8 mouse cellular contexts compared by ENCODE assay signal in genomic region chr2:121450093-121450492, GRCm38 (mm10). TPM values are rescaled to one million over a fixed set of nuclear protein-coding genes. Genes with fewer than 3 reads are reported as not detected.
DNase-seq lines count a peak whose midpoint lies in the region; ATAC-seq and TF ChIP-seq lines count a peak whose summit lies in the region.

No protein-coding gene starts in this region.

- H3ac ChIP-seq in myocyte (ENCODE audit: control insufficient read depth, insufficient read length) = peak overlapping the region; percentile 92

- peaks cover 37% of the 10 kb centered on the region for H3K36me3 ChIP-seq in erythroblast, embryonic 14.5 days (ENCODE audit: control insufficient read depth)
- peaks cover 25% of the 10 kb centered on the region for H3K36me3 ChIP-seq in heart, embryonic 15.5 days
- peaks cover 36% of the 10 kb centered on the region for H3K36me3 ChIP-seq in liver, embryonic 12.5 days
- H3K36me3 ChIP-seq in myocyte (ENCODE audit: control insufficient read depth, insufficient read depth) = peaks cover 18% of the 10 kb centered on the region

- peaks cover 33% of the 10 kb centered on the region for H3K79me2 ChIP-seq in myocyte (ENCODE audit: control insufficient read depth, insufficient read depth)

- TF ChIP-seq CTCF in brain, embryonic 14.5 days (IDR thresholded peaks at IDR 0.05; ENCODE audit: borderline replicate concordance, extremely low read depth, insufficient read depth, insufficient read length) = no peak

- H3K9ac ChIP-seq in heart, embryonic 15.5 days = peak overlapping the region; percentile 100
- H3K9ac ChIP-seq in liver, embryonic 12.5 days = peak overlapping the region; percentile 99

- H3K4me2 ChIP-seq in heart, embryonic 15.5 days = peak overlapping the region; percentile 79
- H3K4me2 ChIP-seq in liver, embryonic 12.5 days = peak overlapping the region; percentile 93
- peak overlapping the region; percentile 75 for H3K4me2 ChIP-seq in myocyte (ENCODE audit: low read depth)

- H3K4me3 ChIP-seq in erythroblast, embryonic 14.5 days (replicated peaks) = peak overlapping the region; percentile 87
- H3K4me3 ChIP-seq in heart, embryonic 15.5 days = peak overlapping the region; percentile 99
- H3K4me3 ChIP-seq in liver, embryonic 12.5 days = peak overlapping the region; percentile 98
- peak overlapping the region; percentile 57 for H3K4me3 ChIP-seq in myocyte

- 0% methylated on average over 7 of the region's 7 CpGs for WGBS in heart, embryonic 15.5 days
- 0% methylated on average over 7 of the region's 7 CpGs for WGBS in liver, embryonic 12.5 days (ENCODE audit: insufficient replicate concordance)

- H3K27ac ChIP-seq in heart, embryonic 15.5 days = peak overlapping the region; percentile 98
- peak overlapping the region; percentile 88 for H3K27ac ChIP-seq in liver, embryonic 12.5 days

- no peaks in the 10 kb centered on the region for H3K27me3 ChIP-seq in erythroblast, embryonic 14.5 days (ENCODE audit: control insufficient read depth)
- no peaks in the 10 kb centered on the region for H3K27me3 ChIP-seq in heart, embryonic 15.5 days
- H3K27me3 ChIP-seq in liver, embryonic 12.5 days (replicated peaks) = no peaks in the 10 kb centered on the region
- no peaks in the 10 kb centered on the region for H3K27me3 ChIP-seq in myocyte (ENCODE audit: control insufficient read depth, insufficient read depth, insufficient read length)

- no peak for TF ChIP-seq POLR2A in brain, embryonic 14.5 days (IDR thresholded peaks at IDR 0.05; ENCODE audit: borderline replicate concordance, extremely low read depth, insufficient read depth, insufficient read length, poor library complexity, severe bottlenecking)
- no peak for TF ChIP-seq POLR2A in myocyte (IDR thresholded peaks at IDR 0.05; ENCODE audit: insufficient read length, low read depth)

- no peak; the same call in 1 of the 2 replicates for ATAC-seq in erythroblast, adult 5-6 weeks (replicated peaks; ENCODE audit: low FRiP score, poor library complexity, severe bottlenecking)
- ATAC-seq in heart, embryonic 15.5 days (replicated peaks; ENCODE audit: insufficient number of reproducible peaks, insufficient read depth, low FRiP score, low read depth) = no peak
- ATAC-seq in liver, embryonic 12.5 days = no peak

- no peaks in the 10 kb centered on the region for H3K9me3 ChIP-seq in erythroblast, embryonic 14.5 days (ENCODE audit: control insufficient read depth, low read length)
- no peaks in the 10 kb centered on the region for H3K9me3 ChIP-seq in heart, embryonic 15.5 days (replicated peaks)
- no peaks in the 10 kb centered on the region for H3K9me3 ChIP-seq in liver, embryonic 12.5 days (replicated peaks)

- DNase-seq in brain, embryonic 14.5 days (ENCODE audit: low read depth) = peak; percentile 4
- DNase-seq in cerebellum, adult 18-20 months = no peak
- DNase-seq in gastrocnemius, postnatal 4 days (ENCODE audit: low spot score in 2 of 2) = no peak

- peaks cover 40% of the 10 kb centered on the region for H3K4me1 ChIP-seq in erythroblast, embryonic 14.5 days (ENCODE audit: control insufficient read depth)
- H3K4me1 ChIP-seq in heart, embryonic 15.5 days (replicated peaks) = peaks cover 38% of the 10 kb centered on the region
- peaks cover 41% of the 10 kb centered on the region for H3K4me1 ChIP-seq in liver, embryonic 12.5 days

TF ChIP-seq in myocyte, 11 proteins besides CTCF, POLR2A, EP300 and RAD21:
- TF ChIP-seq MYOD1 (IDR thresholded peaks at IDR 0.05; ENCODE audit: control insufficient read depth in 1 of 3, insufficient read length in 2 of 3, low read depth in 2 of 3) = no peak
- TF ChIP-seq SRF (IDR thresholded peaks at IDR 0.05; ENCODE audit: control insufficient read depth, insufficient read length, low read depth) = no peak
- TF ChIP-seq CEBPB (IDR thresholded peaks at IDR 0.05; ENCODE audit: insufficient read depth, poor library complexity, severe bottlenecking) = no peak
- TF ChIP-seq TCF3 (IDR thresholded peaks at IDR 0.05; ENCODE audit: insufficient read length, low read depth) = no peak
- no peak for TF ChIP-seq E2F4 (IDR thresholded peaks at IDR 0.05; ENCODE audit: insufficient read depth)
- TF ChIP-seq USF1 (IDR thresholded peaks at IDR 0.05; ENCODE audit: low read depth) = no peak
- no peak for TF ChIP-seq TCF12 (IDR thresholded peaks at IDR 0.05; ENCODE audit: insufficient read depth, poor library complexity, severe bottlenecking)

RNA-seq across cellular contexts. Expression of gene Serf2, which starts 1.1 kb away (rescaled TPM):
- polyA plus RNA-seq in erythroblast, embryonic 14.5 days (2012) = 65.1 and 75.3 TPM in 2 replicates
- 50.9 and 58.1 TPM in 2 replicates for total RNA-seq in erythroblast, adult 5-6 weeks (2015; ENCODE audit: low replicate concordance)
- total RNA-seq in erythroblast, adult 5-6 weeks (2017; ENCODE audit: low replicate concordance) = 40.6 and 55.3 TPM in 2 replicates
- polyA plus RNA-seq in brain, embryonic 14.5 days (2012; rRNA removed) = 296 and 465 TPM in 2 replicates
- polyA plus RNA-seq in heart, embryonic 15.5 days (2015; fragmentation: Nextera tagmentation; extraction: Ambion mirVana) = 466 and 549 TPM in 2 replicates
- 321 and 334 TPM in 2 replicates for polyA plus RNA-seq in liver, embryonic 12.5 days (2016; fragmentation: Nextera tagmentation; extraction: Ambion mirVana)
- polyA plus RNA-seq in myocyte (2012; fragmentation: generic; extraction: Trizol) = 891 TPM
- total RNA-seq in gastrocnemius, postnatal 4 days (2021) = 100 to 1,000 TPM; 381 to 422 TPM

RNA-seq across cellular contexts. Expression of gene Hypk, which starts 3.0 kb away (rescaled TPM):
- polyA plus RNA-seq in erythroblast, embryonic 14.5 days (2012) = 0.17 and 0.52 TPM in 2 replicates
- 27.7 and 28.2 TPM in 2 replicates for total RNA-seq in erythroblast, adult 5-6 weeks (2015; ENCODE audit: low replicate concordance)
- 22.3 and 31.5 TPM in 2 replicates for total RNA-seq in erythroblast, adult 5-6 weeks (2017; ENCODE audit: low replicate concordance)
- polyA plus RNA-seq in brain, embryonic 14.5 days (2012; rRNA removed) = 31.6 and 32.1 TPM in 2 replicates
- polyA plus RNA-seq in heart, embryonic 15.5 days (2015; fragmentation: Nextera tagmentation; extraction: Ambion mirVana) = 85.3 and 101 TPM in 2 replicates
- polyA plus RNA-seq in liver, embryonic 12.5 days (2016; fragmentation: Nextera tagmentation; extraction: Ambion mirVana) = 111 and 127 TPM in 2 replicates
- polyA plus RNA-seq in myocyte (2012; fragmentation: generic; extraction: Trizol) = 26.4 TPM
- 10 to 100 TPM; 31.9 to 40.1 TPM for total RNA-seq in gastrocnemius, postnatal 4 days (2021)

RNA-seq across cellular contexts. Expression of gene Ell3, which starts 6.0 kb away (rescaled TPM):
- polyA plus RNA-seq in erythroblast, embryonic 14.5 days (2012) = not detected in 2 replicates
- not detected in 2 replicates for total RNA-seq in erythroblast, adult 5-6 weeks (2015; ENCODE audit: low replicate concordance)
- not detected in 2 replicates for total RNA-seq in erythroblast, adult 5-6 weeks (2017; ENCODE audit: low replicate concordance)
- 0.25 and 0.26 TPM in 2 replicates for polyA plus RNA-seq in brain, embryonic 14.5 days (2012; rRNA removed)
- 1.00 and 1.6 TPM in 2 replicates for polyA plus RNA-seq in heart, embryonic 15.5 days (2015; fragmentation: Nextera tagmentation; extraction: Ambion mirVana)
- 1.4 and 1.6 TPM in 2 replicates for polyA plus RNA-seq in liver, embryonic 12.5 days (2016; fragmentation: Nextera tagmentation; extraction: Ambion mirVana)
- polyA plus RNA-seq in myocyte (2012; fragmentation: generic; extraction: Trizol) = 0.05 TPM
- under 1 TPM in 1 of 2 experiments, not detected in 1; 0.16 TPM for total RNA-seq in gastrocnemius, postnatal 4 days (2021)

RNA-seq across cellular contexts. Expression of gene Serinc4, which starts 6.5 kb away (rescaled TPM):
- 0.04 TPM in 1 of 2 replicates, not detected in the other for polyA plus RNA-seq in erythroblast, embryonic 14.5 days (2012)
- total RNA-seq in erythroblast, adult 5-6 weeks (2015; ENCODE audit: low replicate concordance) = not detected in 2 replicates
- total RNA-seq in erythroblast, adult 5-6 weeks (2017; ENCODE audit: low replicate concordance) = 0.68 TPM in 1 of 2 replicates, not detected in the other
- polyA plus RNA-seq in brain, embryonic 14.5 days (2012; rRNA removed) = 4.8 and 7.9 TPM in 2 replicates
- polyA plus RNA-seq in heart, embryonic 15.5 days (2015; fragmentation: Nextera tagmentation; extraction: Ambion mirVana) = 0.13 and 0.19 TPM in 2 replicates
- 0.13 TPM in 1 of 2 replicates, not detected in the other for polyA plus RNA-seq in liver, embryonic 12.5 days (2016; fragmentation: Nextera tagmentation; extraction: Ambion mirVana)
- polyA plus RNA-seq in myocyte (2012; fragmentation: generic; extraction: Trizol) = 0.32 TPM
- under 1 TPM; 0.20 to 0.26 TPM for total RNA-seq in gastrocnemius, postnatal 4 days (2021)

RNA-seq across cellular contexts. Expression of gene Mfap1b, which starts 23.8 kb away (rescaled TPM):
- polyA plus RNA-seq in erythroblast, embryonic 14.5 days (2012) = 0.22 and 0.29 TPM in 2 replicates
- 6.9 and 16.3 TPM in 2 replicates for total RNA-seq in erythroblast, adult 5-6 weeks (2015; ENCODE audit: low replicate concordance)
- 20.6 and 22.9 TPM in 2 replicates for total RNA-seq in erythroblast, adult 5-6 weeks (2017; ENCODE audit: low replicate concordance)
- polyA plus RNA-seq in brain, embryonic 14.5 days (2012; rRNA removed) = 17.2 and 28.0 TPM in 2 replicates
- 39.7 and 42.1 TPM in 2 replicates for polyA plus RNA-seq in heart, embryonic 15.5 days (2015; fragmentation: Nextera tagmentation; extraction: Ambion mirVana)
- polyA plus RNA-seq in liver, embryonic 12.5 days (2016; fragmentation: Nextera tagmentation; extraction: Ambion mirVana) = 32.2 and 34.4 TPM in 2 replicates
- polyA plus RNA-seq in myocyte (2012; fragmentation: generic; extraction: Trizol) = 13.1 TPM
- 10 to 100 TPM; 28.6 to 31.4 TPM for total RNA-seq in gastrocnemius, postnatal 4 days (2021)

Comparison
In these comparisons a context has a peak if more than half of its experiments do, and no peak if none do; other contexts are left out.
1. RNA of gene Hypk, which starts 3.0 kb away (polyA plus RNA-seq): 111 to 127 TPM in liver, embryonic 12.5 days, 85.3 to 101 TPM in heart, embryonic 15.5 days, 31.6 to 32.1 TPM in brain, embryonic 14.5 days and 26.4 TPM in myocyte (single experiment); 0.17 to 0.52 TPM in erythroblast, embryonic 14.5 days; every median in the first group is over 10 times any median in the second.
2. Peak in every context shown above with its lines, with median percentiles within 50 percentile points of each other: H3K4me3 ChIP-seq and H3K4me2 ChIP-seq.